Mouse (Mus musculus): ENCODE measurements around the gene Ywhag.

DNA sequence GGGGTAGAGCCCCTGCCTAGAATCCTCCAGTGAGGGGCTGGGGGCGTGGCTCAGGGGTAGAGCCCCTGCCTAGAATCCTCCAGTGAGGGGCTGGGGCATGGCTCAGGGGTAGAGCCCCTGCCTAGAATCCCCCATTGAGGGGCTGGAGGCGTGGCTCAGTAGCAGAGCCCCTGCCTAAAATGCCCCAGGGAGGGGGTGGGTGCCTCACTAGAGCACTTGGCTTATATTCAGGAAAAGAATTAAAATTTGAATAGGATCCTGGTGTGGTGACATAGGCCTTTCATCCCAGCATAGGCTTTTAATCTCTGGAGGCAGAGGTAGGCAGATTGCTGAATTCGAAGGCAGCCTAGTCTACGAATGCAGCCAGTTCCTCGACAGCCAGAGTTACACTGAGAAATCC, 45.0 kb upstream of the Ywhag start:
- no peak for TF ChIP-seq CTCF (IDR thresholded peaks at IDR 0.05; ENCODE audit: control insufficient read depth, insufficient read depth, low read length)
- no peak for TF ChIP-seq POLR2A (IDR thresholded peaks at IDR 0.05; ENCODE audit: borderline replicate concordance, control insufficient read depth, low read depth, low read length)
